Mouse (Mus musculus) liver, embryonic 13.5 days (tissue): Measurements from ENCODE around the gene Josd2. TPM values are rescaled to one million over a fixed set of nuclear protein-coding genes. Genes with fewer than 3 reads are reported as not detected.

ENCODE experiments used
- ATAC-seq: fragments of 200-750 bp; cut with Nextera tagmentation; 2 replicates; pipeline ENCODE4 v1.8.0; 2017; ENCODE audit warnings: low read depth, mild to moderate bottlenecking, moderate number of reproducible peaks, moderate library complexity
- DNase-seq: peaks from one replicate; pipeline ENCODE4 v3.0.0; 2022
- H3K27ac ChIP-seq: fragments of 300-500 bp; sonication (generic); 2 replicates; pipeline ENCODE4 v1.5.1; 2015; ENCODE audit warnings: moderate library complexity, mild to moderate bottlenecking, inconsistent platforms
- H3K27me3 ChIP-seq: fragments of 300-500 bp; sonication (generic); 2 replicates; pipeline ENCODE4 v1.6.1; 2015; ENCODE audit warnings: mild to moderate bottlenecking, inconsistent platforms
- H3K36me3 ChIP-seq: fragments of 300-500 bp; sonication (generic); 2 replicates; pipeline ENCODE4 v1.6.1; 2015; ENCODE audit warnings: mild to moderate bottlenecking, inconsistent platforms
- H3K4me1 ChIP-seq: fragments of 300-500 bp; sonication (generic); replicated peaks from 2 replicates; pipeline ENCODE4 v1.6.1; 2015; ENCODE audit warnings: inconsistent platforms
- H3K4me2 ChIP-seq: fragments of 300-500 bp; sonication (generic); 2 replicates; pipeline ENCODE4 v1.6.1; 2015; ENCODE audit warnings: inconsistent platforms, mild to moderate bottlenecking, moderate library complexity
- H3K4me3 ChIP-seq: fragments of 300-500 bp; sonication (generic); replicated peaks from 2 replicates; pipeline ENCODE4 v1.5.1; 2015; ENCODE audit warnings: mild to moderate bottlenecking, inconsistent platforms
- H3K9ac ChIP-seq: fragments of 300-500 bp; sonication (generic); 2 replicates; pipeline ENCODE4 v1.6.1; 2015; ENCODE audit warnings: mild to moderate bottlenecking, inconsistent platforms
- H3K9me3 ChIP-seq: fragments of 300-500 bp; sonication (generic); replicated peaks from 2 replicates; pipeline ENCODE4 v1.6.1; 2016; ENCODE audit warnings: inconsistent platforms
- WGBS: fragments of 180-500 bp; shearing (Covaris S2); methylation state at CpG from one replicate; pipeline ENCODE4 v1.1.7; 2015; ENCODE audit not compliant: insufficient replicate concordance; 5-methylcytosine and 5-hydroxymethylcytosine counted together
- polyA plus RNA-seq: library from polyadenylated mRNA; unstranded; fragments of >200 nt; fragmentation: Nextera tagmentation; extraction: Ambion mirVana; gene quantifications from 2 replicates; pipeline ENCODE4 v1.2.1, GENCODE M21; 2015

The Josd2 gene
- polyA plus RNA-seq, 1 experiment from 2014 or later = 170 TPM

GRCm38 (mm10) chr7:44466006-44466887 is 1.5 kb upstream of the Josd2 start:
- Histone ChIP-seq H3K4me3 (0 out of 2 replicates have a peak overlapping the region, but pooled peaks have one; percentile 16), H3K27ac (peak overlapping the region; percentile 31; the same call in 1 of the 2 replicates), H3K27me3 (peaks cover 41% of the 10 kb centered on the region), H3K4me2 (peak overlapping the region; percentile 92), H3K9ac (peak overlapping the region; percentile 23; the same call in 1 of the 2 replicates), H3K36me3 (peaks cover 21% of the 10 kb centered on the region), H3K4me1 (peaks cover 74% of the 10 kb centered on the region), H3K9me3 (no peaks in the 10 kb centered on the region)
- 68% methylated on average over 10 of the region's 10 CpGs for WGBS
- no peak for ATAC-seq
- no peak for DNase-seq

- H3K9me3 ChIP-seq = no peaks in the 10 kb centered on the region
- H3K27me3 ChIP-seq = peaks cover 35% of the 10 kb centered on the region
- peak overlapping the region; percentile 92 for H3K4me2 ChIP-seq
- peak overlapping the region; percentile 31 for H3K27ac ChIP-seq
- 82% methylated on average over 16 of the region's 16 CpGs for whole genome bisulfite sequencing
- peak overlapping the region; percentile 88; the same call in 1 of the 2 replicates for H3K4me3 ChIP-seq
- H3K36me3 ChIP-seq = peaks cover 26% of the 10 kb centered on the region
- DNase-seq (no peak), ATAC-seq (no peak)
- 0 out of 2 replicates have a peak overlapping the region, but pooled peaks have one; percentile 5 for H3K9ac ChIP-seq
- H3K4me1 ChIP-seq = peaks cover 80% of the 10 kb centered on the region
Observed at GRCm38 (mm10) chr7:44466888-44467311, 880 bp upstream of the Josd2 start.

DNA sequence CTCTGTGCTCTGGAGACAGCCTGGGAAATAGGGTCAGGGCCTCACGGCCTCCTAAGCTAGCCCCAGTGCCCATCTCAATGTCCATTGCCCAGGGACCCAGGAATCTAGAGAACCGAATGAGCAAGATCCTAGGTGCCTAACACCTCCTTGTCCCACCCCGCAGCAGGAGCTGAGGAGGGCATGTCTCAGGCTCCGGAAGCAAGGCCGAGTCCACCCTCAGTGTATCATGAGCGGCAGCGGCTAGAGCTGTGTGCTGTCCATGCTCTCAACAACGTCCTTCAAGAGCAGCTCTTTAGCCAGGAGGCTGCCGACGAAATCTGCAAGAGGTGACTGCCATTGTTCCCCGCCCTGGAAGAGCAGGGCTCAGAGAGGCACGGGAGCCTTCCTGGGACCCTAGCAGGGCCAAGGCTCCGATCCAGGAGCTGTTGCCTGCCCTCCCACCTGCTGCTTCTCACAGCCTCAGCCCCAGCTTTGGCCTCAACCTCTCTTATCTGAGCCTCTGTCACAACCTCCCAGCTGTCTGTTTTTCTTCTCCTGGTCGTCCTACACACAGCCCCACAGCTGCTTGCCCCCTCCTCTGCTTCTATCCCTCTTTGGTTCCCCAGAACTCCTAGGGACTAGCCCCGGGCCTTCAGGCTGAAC is 985 bp downstream of the Josd2 start:
- H3K27ac ChIP-seq = peak overlapping the region; percentile 97
- H3K27me3 ChIP-seq = peaks cover 24% of the 10 kb centered on the region
- DNase-seq (peak; percentile 66), ATAC-seq (peak; percentile 27)
- peak overlapping the region; percentile 92 for H3K9ac ChIP-seq
- peaks cover 26% of the 10 kb centered on the region for H3K36me3 ChIP-seq
- H3K4me2 ChIP-seq = peak overlapping the region; percentile 92
- WGBS = 52% methylated on average over 15 of the region's 15 CpGs
- peak overlapping the region; percentile 88 for H3K4me3 ChIP-seq
- peaks cover 94% of the 10 kb centered on the region for H3K4me1 ChIP-seq
- H3K9me3 ChIP-seq = no peaks in the 10 kb centered on the region

DNA sequence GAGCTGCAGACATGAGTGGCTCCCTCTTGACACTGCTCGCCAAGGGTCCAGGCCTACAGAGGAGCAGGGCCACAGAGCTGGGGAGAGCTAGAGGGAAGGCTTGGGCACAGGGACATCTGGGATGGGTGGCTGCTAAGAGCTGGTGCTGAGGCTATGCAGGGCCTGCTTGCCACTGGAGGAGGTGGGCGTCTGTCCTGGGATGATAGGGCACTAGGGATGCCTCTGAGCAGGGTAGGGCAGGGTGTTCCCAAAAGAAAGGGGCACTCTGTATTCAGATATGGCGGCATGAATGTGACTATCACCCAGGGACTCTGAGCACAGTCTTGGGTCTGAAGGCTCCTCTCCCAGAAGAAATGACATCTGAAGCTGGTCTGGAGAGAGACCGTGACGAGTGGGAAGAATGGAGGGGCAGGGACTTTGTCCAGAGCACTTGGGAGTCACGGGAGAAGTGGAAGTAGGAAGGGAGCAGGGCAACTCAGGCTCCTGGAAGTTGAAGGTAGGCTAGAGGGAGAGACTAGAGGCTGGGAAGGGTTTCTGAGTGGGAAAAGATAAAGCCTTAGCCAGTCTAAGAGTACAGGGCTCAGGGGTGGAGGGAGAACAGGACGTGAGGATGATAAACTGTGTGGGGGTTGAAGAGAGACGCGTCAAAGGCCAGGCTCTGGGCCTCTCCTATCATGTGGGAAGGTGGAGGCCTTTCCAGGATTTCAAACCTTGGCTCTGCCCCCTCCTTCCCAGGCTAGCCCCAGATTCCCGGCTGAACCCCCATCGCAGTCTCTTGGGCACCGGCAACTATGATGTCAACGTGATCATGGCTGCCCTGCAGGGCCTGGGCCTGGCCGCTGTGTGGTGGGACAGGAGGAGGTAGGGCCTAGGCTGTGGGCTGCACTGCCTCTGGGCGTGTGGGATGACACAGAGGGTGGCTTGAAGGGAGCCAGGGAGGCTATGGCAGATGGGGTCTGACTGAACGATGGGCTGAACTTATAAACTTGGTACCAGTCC is 2.2 kb downstream of the Josd2 start:
- H3K4me3 ChIP-seq = peak overlapping the region; percentile 88
- DNase-seq = peak; percentile 83

GRCm38 (mm10) chr7:44470696-44471612 is 3.2 kb downstream of the Josd2 start:
- Histone ChIP-seq H3K36me3 (peaks cover 26% of the 10 kb centered on the region), H3K4me2 (peak overlapping the region; percentile 92), H3K4me3 (peak overlapping the region; percentile 88), H3K27me3 (peaks cover 30% of the 10 kb centered on the region), H3K4me1 (peaks cover 87% of the 10 kb centered on the region), H3K27ac (peak overlapping the region; percentile 97), H3K9ac (peak overlapping the region; percentile 92), H3K9me3 (no peaks in the 10 kb centered on the region)
- DNase-seq (peak; percentile 62), ATAC-seq (no peak)
- WGBS = 76% methylated on average over 16 of the region's 16 CpGs

More for the DNA sequence above, 2.2 kb downstream of the Josd2 start:
- 59% methylated on average over 16 of the region's 16 CpGs for WGBS
- Histone ChIP-seq H3K4me1 (peaks cover 91% of the 10 kb centered on the region), H3K27ac (peak overlapping the region; percentile 97), H3K27me3 (peaks cover 24% of the 10 kb centered on the region), H3K4me2 (peak overlapping the region; percentile 92), H3K36me3 (peaks cover 26% of the 10 kb centered on the region), H3K9ac (peak overlapping the region; percentile 92), H3K9me3 (no peaks in the 10 kb centered on the region)
- peak; percentile 69 for ATAC-seq

GRCm38 (mm10) chr7:44471880-44472557 is 4.2 kb downstream of the Josd2 start:
- Histone ChIP-seq H3K4me3 (no peak overlapping the region), H3K9me3 (no peaks in the 10 kb centered on the region), H3K27ac (peak overlapping the region; percentile 97), H3K4me2 (no peak overlapping the region), H3K9ac (peak overlapping the region; percentile 92; the same call in 1 of the 2 replicates), H3K36me3 (peaks cover 26% of the 10 kb centered on the region), H3K27me3 (peaks cover 41% of the 10 kb centered on the region), H3K4me1 (peaks cover 76% of the 10 kb centered on the region)
- ATAC-seq = no peak
- 49% methylated on average over 6 of the region's 6 CpGs for WGBS
- no peak for DNase-seq

DNA sequence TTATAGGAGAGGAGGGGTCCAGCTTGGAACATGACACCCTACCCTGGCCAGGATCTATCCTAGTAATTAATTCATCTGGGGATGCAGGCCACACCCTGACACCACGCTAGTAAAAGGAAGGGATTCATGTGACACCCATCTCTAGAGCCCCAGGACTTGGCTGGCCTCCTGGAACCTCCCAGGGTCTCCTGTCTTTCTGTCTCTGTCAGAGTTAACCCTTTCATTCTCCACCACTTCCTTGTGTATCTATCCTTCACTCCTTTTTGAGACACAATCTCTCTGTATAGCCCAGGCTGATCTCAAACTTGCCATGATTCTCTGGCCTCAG is 4.7 kb downstream of the Josd2 start:
- Histone ChIP-seq H3K27me3 (peaks cover 46% of the 10 kb centered on the region), H3K4me2 (no peak overlapping the region), H3K9ac (peak overlapping the region; percentile 65; the same call in 1 of the 2 replicates), H3K9me3 (no peaks in the 10 kb centered on the region), H3K4me1 (peaks cover 71% of the 10 kb centered on the region), H3K27ac (peak overlapping the region; percentile 97; the same call in 1 of the 2 replicates), H3K36me3 (peaks cover 26% of the 10 kb centered on the region), H3K4me3 (no peak overlapping the region)
- ATAC-seq (no peak), DNase-seq (no peak)
- WGBS = 43% methylated on average over 1 of the region's 1 CpGs

DNA sequence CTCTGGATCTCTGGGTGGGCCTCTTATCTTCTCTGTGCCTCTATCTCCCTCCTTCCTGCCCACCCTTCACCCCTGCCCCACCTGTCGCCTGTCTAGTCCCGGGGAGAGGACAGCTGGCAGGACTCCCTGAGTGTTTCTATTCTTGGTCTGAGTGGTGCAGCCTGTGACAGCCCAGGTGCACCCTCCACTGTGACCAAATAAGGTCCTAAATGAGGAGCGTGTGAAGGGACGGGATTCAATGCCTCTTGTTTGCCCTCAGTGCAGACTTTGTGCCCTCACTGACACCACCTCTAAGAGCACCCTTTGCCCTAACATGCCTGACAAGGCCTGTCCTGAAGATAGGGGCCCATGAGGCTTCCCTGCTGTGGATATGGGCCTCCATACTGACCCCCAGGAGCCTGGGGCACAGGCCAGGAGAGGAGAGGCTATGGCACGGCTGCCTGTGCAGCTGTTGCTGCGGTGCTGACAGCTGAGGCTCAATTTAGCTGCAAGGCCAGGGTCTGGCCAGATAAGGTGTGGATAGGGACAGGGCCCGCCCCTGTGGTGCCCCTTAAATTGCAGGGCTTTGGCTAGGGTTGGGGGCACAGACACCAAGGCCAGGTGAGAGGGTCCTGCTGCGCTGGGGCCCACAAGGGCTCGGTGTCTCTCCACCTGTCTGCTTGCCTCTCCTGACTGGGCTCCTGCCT is 5.3 kb downstream of the Josd2 start:
- peak overlapping the region; percentile 65 for H3K9ac ChIP-seq

GRCm38 (mm10) chr7:44474419-44474818 is 6.6 kb downstream of the Josd2 start:
- DNase-seq = no peak
- Histone ChIP-seq H3K9ac (peak overlapping the region; percentile 14), H3K27me3 (peaks cover 65% of the 10 kb centered on the region), H3K9me3 (no peaks in the 10 kb centered on the region), H3K27ac (no peak overlapping the region), H3K4me3 (no peak overlapping the region), H3K4me2 (no peak overlapping the region), H3K4me1 (peaks cover 70% of the 10 kb centered on the region), H3K36me3 (peaks cover 22% of the 10 kb centered on the region)
- WGBS = 26% methylated on average over 4 of the region's 4 CpGs
- no peak for ATAC-seq

More for the DNA sequence above, 5.3 kb downstream of the Josd2 start:
- Histone ChIP-seq H3K4me2 (0 out of 2 replicates have a peak overlapping the region, but pooled peaks have one; percentile 23), H3K27me3 (peaks cover 52% of the 10 kb centered on the region), H3K27ac (peak overlapping the region; percentile 68), H3K4me3 (no peak overlapping the region), H3K36me3 (peaks cover 26% of the 10 kb centered on the region), H3K4me1 (peaks cover 70% of the 10 kb centered on the region), H3K9me3 (no peaks in the 10 kb centered on the region)
- DNase-seq (no peak), ATAC-seq (no peak)
- WGBS = 36% methylated on average over 9 of the region's 9 CpGs
